Mouse (Mus musculus): ENCODE measurements around the gene Gnaq.

The Gnaq gene

DNA sequence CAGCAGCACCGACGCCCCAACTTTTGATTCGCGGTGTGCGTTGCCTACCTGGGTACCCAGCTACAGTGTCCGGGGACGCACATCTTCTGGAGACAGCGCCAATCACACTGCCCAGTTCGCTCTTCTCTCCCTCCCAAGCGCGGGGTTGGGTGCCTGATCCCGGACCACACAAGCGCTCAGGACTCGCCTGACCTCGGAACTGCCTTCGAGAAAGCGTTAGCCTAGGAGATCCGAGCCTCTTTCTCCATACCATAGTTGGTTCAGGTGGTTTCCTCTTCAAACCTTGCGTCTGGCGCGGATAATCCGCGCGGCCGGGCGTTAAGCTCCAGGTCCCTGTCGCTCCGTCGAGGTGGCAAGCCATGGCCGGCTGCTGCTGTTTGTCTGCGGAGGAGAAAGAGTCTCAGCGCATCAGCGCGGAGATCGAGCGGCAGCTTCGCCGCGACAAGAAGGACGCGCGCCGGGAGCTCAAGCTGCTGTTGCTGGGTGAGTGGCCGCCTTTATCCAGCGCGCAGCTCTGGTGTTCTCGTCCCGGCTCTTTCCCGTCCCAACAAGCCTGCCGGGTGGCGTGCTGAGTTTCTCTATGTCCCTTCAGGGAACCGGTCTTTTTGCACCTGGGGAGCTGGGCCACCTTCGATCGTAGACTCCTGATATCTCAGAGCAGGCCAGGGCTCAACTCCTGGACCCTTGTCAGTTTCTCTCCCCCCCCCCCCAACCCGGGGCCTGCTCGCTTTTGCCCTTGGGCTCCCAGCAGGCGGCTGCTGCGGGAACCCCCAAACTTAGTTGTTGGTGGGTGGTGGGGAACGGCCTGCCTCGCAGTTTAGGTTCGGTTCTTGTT lies 303.9 kb downstream of the Gnaq start:
- no peak for DNase-seq (ENCODE audit: extremely low read depth, low read depth)
